Mouse (Mus musculus): ENCODE results near the gene Usp33. TPM values are rescaled to one million over a fixed set of nuclear protein-coding genes. Genes with fewer than 3 reads are reported as not detected.

Usp33 gene
- total RNA-seq, 2 experiments from 2014 or later, result 29.9 to 31.6 TPM

DNA sequence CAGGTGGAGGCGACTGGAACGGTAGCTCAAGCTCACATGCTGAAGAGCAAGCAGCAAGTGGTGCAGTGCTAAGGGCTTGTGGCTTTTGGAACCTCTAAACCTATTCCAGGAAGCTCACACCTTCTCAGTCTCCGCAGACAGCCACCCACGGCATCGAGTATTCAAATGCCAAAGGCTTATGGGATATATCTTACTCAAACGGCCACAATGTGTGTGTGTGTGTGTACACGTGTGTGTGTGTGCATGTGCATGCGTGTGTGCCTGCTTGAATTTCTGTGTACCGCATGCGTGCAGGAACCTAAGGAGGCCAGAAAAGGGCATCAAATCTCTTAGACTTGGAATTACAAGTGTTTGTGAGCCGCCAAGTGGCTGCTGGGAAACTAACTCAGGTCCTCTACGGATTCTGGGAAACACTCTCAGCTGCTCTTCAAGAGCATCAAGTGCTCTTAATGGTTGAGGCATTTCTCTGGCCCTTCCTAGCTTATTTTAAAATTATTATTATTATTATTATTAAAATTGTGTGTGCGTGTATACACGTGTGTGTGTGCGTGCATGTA is 3.2 kb upstream of the Usp33 start:
- DNase-seq, result no peak

DNA sequence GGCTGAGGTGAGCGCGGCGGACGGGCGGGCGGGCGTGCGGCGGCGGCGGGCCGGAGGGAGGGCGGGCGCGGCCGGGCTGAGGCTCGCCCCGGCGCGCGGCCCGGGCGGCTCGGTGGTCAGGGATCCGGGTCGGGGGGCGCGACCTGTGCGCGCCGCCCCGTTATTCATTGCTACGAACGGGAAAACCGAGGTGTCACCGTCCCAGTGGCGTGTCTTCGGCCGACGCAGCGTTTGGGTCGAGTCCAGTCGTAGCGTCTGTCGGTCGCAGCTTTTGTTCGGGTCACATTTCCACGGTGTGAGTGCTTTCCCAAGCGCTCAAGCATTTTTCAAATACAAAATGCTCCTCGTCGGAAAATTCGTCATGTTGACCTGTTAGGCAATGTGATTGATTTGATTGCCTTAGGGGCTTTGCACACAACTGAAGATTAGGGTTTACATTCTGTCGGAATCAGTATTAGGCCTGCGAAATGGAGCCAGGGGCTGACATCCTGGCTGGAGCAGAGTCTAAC is 409 bp downstream of the Usp33 start:
- peak; percentile 54 for DNase-seq

DNA sequence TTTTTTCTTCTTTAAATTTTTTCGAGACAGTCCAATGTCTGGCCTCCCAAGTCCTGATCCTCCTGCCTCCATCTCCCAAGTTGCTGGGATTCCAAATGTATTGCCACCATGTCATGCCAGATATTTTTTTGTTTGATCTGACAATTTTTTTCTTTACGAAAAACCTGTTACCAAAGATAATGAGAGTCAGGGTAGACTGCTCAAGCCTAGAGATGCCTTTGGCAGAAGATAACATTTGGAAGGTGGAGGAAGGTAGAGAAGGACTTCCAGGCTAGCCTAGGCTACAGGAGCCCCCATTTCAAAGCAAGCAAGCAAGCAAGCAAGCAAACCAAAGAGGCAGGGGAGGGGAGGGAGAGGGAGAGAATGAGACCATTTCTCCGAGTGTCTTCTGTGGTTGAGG is 949 bp downstream of the Usp33 start:
- no peak for DNase-seq

DNA sequence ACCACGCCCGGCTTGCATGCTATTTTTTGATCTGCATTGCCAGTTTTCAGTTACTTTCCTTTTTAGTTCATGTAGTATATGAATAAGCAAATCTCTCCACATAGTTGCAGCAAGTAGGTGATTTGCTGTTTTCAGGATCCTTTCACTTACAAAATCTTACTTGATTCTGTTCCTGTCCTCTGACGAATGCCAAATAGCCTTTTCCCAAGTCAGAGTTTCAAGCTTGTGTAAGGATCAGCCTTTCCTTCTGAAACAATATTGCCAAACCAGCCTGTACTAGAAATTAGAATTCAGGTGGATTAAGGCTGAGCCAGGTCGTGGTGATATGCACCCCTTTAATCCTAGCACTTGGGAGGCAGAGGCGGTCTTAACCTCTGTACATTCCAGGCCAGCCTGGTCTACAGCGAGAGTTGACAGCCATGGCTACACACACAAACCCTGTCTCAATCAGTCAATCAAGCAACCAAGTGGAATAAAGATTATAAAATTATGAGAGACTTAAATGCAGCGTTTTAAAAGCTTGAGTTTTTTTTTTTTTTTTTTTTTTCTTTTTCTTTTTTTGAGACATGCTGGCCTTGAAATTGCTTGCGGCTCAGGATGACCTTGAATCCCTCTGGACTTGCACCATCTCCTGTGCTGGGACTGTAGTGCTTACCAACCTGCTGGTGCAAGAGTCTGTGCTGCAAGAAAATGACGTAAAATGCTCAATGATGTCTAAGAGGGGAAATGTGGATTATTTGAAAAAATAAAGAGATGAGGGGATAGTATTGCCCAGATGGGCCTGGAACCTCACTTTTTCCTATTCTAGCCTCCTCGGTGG is 1.9 kb downstream of the Usp33 start:
- no peak for DNase-seq

DNA sequence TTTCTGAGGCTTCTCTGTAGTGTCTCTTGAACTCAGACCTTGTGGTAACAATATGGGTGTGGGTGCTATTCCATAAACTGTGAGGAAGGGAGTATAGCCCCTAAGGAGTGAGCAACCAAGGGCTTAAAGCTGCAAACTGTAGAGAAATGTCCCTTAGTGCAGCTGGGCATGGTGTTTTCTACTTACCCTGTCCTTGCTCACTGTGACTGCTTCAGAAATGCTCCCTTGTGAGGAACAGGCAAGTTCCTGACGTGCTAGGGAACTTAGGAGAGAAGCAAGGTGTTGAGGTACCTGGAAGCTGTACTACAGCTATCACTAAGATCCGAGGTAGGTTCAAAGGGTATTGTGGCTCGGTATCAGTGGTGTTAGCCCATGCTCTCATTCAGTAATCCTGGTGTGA is 4.2 kb downstream of the Usp33 start:
- no peak for DNase-seq

DNA sequence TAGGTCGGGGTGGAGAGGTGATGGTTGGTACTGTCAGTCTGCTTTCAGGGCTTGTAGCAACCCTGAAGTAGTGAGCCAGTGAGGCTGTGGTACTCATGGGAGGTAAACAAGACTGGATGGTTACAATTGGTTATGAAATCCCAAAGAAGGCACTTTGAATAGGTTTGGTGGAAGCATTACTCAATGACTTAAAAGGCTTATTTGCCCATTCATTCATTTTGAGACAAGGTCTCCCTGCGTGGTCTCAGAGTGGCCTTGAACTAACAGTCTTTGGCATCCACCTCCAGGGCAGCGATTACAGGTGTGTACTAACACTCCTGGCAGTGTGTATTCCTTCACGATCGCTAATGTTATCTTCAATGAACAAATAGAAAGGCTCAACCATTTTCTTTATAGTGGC is 4.7 kb downstream of the Usp33 start:
- no peak for DNase-seq

DNA sequence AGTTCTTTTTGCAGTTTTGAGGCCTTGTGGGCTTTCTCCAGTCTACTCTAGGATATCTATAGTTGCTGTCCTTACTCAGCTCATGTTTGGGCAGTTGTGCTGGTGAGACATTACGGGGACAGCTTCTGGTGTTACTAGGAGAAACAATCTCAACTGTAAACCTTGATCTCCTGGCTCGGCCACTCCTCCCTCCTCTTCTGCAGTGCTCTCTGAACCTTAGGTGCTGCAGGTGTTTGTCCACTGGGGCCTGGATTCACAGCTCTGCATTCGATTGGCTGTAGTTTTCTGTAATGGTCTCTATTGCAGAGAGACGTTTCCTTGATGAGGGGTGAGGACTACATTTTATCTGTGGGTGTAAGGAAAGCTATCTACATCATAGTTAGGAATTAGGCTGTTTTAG is 6.0 kb downstream of the Usp33 start:
- no peak for DNase-seq

DNA sequence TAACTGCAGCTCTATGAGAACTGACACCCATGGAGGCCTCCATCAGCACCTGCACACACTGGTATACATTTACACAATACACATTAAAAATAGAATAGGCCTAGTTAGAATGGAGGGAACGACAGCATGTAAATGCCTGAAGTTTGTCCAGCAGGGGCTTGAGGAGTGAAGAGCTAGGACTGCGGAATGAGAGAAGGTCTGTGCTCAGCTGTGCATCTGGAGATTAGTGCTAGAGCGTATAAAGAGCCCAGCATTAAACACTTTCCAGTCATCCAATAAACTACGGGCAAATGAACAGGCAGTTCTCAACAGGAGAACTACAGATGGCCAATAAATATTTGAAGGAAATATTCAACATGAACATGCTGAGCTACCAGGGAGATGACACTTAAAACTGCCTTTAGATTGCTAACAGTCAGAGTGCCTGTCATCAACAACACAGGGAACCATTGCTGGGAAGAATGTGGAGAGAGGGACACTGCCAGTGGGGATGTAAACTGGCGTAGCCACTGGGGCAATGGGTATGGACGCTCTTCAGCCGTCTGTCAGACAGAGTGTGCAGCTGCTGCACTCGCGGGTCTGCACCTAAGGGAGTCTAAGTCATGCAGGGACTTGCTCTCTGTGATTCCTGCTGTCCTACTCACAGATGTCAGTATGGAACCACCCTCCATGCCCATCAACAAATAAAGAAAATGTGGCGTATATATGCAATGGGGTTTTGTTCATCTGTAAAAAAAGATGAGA is 7.3 kb downstream of the Usp33 start:
- DNase-seq, result no peak

DNA sequence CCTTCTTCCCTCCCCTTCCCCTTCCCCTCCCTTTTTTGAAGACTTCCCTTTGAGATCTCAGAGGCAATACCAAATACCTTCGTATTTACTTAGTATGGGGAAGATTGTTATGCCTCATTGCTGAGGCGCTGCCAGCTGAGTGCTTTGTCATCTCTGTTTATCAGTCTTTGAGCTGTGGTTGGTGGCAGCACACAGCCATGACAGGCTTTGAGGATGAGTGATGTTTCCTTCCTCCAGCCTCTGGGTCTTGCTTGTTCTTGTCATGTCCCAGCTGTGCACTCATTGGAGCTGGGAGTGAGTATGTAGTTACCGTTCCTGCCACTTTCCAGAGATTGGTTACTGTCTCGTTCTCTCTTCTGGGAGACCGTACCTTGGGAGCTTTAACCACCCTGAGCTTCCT is 9.1 kb downstream of the Usp33 start:
- DNase-seq, result no peak

DNA sequence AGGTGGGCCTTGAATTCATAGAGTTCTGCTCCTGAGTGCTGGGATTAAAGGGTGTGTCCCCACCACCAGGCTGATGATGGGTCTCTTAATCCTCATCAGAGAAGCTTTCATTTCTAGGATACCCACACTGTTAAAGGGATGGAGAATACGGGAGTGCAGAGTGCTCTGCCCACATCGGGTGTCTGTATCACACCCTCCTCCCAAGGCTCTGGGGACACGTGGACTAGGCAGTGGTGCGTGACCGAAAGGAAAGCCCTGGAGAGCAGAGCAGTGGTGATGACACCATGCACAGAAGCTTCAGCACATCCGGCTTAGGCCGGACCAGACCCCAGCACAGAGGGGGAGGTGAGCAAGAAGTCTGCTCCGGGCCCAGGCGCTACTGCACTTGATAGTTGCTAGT is 10.5 kb downstream of the Usp33 start:
- no peak for DNase-seq

DNA sequence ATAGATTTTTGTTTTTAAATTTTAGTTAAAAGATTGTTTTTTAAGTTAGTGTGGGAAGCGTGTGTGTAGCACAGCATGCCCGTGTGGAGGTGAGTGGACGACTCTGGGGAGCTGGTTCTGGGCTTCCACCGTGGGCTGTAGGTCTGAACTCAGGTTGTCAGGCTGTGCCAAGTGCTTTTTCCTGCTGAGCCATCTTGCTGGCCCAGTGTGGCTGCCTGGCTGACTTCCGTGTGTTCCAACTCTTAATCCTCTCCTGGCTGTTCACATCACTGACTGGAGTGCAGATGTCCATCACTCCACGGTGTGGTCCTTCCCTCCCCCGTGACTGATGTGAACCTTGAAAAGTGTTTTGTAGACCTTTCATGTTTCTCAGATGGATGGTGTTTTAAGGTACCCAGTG is 12.9 kb downstream of the Usp33 start:
- no peak for DNase-seq

DNA sequence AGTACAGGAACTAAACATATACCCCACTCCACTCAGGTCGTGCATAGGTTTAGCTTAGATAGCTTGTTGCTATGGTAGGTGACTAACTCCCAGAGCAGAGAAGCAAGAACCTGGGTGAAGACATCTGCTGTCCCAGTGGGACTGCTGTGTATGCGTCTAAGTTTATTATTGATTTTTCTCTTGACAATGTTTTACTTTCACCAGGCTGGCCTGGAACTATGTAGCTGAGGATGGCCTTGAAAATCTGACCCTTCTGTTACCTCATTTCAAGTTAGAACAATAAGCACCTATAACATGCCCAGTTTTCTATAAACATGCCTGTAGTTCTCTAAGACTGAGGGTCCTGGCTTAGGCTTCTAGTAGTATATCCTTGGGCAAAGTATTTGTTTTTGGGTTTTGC is 17.9 kb downstream of the Usp33 start:
- no peak for DNase-seq

DNA sequence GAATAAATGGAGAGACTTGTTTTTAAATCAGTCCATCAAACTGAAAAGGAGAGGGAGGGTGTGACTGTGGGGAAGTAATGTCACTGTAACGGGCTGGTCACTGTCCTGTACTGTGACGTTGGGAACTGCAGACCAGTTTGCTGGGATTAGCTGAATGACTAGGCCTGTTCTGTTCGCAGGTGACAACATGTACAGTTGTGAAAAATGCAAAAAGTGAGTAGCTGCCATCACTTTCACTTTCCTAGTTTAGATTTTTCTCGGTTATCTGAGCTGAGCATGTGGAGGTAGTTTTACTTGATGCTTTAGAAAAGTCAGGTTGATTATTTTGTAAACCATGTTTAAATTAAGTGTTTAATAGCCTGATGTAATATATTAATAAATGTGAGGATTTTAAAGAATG is 29.8 kb downstream of the Usp33 start:
- DNase-seq, result no peak

DNA sequence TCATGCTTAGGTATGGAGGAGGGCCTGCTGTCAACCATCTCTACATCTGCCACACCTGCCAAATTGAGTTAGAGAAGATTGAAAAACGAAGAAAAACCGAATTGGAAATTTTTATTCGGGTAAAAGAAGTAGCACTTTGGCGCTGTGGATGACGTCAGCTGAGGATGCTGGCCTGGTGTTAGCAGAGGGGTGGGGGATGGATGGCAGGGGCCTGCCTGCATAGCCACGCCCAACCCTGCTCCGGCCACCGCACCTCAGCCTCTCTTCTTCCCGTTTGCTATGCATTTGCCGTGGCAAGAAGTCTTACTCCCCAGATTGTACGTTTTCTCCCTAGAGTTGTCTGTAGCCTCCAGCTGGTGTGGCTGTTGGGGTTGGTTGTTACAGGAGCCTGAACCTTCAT is 37.8 kb downstream of the Usp33 start:
- no peak for DNase-seq

DNA sequence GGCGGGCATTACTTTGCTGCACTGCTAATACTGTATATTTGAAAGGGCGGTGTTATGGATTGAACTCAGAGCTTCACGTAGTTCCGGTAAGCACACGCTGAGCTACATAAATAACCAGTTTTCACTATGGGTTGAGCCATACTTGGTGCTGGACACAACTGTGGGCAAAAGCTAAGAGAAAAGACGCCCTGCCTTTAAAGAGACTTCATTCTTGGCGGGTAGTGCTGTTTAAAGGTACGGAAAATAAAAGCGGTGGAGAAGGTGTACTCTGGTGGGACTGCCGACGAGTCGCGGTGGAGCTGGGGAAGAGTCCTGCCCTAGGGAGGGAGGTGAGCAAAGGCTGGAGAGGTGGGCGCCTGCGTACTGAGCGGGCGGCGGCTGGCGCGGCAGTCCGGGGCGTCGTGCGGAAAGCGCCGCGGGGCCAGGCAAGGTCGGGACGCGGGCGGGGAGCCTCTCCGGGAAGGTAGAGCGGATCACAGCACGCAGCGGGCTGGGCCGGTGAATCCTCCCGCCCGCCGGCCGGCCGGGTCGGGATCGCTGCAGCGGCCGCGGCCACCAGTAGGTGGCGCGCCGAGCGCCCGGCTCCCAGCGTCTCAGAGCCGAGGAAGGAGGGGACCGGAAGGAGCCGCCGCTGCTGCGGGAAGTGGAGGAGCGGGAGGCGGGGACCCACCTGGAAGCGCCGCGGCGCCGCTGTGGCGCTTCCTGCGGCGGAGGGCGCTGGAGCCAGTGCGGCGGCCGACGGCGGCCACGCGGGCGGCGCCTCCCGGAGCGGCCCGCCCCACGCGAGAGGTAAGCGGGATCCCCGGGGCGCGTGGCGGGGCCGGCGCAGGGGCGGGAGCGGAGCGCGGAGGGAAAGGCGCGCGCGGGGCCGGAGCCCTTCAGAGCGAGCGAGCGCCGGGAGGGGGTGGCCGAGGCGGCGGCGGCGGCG is 49.3 kb downstream of the Usp33 start, which contains the start of gene Zzz3:
Zzz3 (plus strand) TSS at position 124 of the 928 bp plus-strand sequence.
- DNase-seq, result peak; percentile 95

DNA sequence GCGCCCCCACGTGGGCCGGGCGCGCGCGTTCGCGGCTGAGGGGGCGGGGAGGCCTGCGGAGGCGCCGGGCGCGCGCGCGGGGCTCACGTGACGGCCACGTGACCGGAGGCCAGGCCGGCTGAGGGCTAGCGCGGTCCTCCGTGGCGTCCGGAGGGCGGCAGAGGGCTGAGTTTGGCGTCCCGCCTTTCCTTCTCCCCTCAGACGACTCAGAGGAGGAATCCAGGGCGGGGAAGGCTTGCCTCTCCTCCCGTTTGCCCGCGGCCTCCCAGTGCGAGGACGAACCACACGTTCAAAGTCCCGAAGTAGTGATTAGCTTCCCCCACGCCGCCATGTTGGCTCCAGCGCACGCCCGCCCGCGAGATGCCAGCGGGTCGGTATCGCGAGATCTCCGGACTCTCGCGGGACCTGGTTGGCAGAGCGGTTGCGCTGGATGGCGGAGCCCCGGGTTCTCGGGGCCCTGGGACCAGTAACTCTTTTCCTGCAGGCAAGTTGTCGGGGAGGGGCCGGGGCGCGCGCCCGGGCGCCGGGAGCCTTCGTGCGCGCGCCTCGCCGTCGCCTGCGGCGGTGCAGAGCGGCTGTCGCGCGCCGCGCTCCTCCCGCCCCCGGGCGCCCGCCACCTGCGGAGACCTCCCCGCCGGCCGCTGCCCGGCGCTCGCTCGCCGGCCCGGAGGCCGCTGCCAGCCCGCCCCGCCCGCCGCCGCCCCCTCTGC is 50.2 kb downstream of the Usp33 start:
- peak; percentile 99 for DNase-seq

DNA sequence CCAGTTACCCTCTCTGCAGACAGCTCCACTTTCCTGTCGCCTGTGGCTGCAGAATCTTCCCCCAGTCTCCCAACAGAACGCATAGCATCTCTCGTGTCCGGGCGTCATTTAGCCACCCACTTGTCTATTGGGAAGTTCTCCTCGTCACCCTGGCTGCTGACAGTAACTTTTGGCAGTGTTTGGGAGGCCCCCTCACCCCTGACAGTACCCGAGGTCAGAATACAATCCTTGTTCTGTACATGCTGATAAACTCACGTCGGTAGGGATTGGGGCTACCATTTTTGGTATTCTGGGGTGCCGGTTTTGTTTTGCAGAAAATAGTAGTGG is 50.7 kb downstream of the Usp33 start:
- no peak for DNase-seq

DNA sequence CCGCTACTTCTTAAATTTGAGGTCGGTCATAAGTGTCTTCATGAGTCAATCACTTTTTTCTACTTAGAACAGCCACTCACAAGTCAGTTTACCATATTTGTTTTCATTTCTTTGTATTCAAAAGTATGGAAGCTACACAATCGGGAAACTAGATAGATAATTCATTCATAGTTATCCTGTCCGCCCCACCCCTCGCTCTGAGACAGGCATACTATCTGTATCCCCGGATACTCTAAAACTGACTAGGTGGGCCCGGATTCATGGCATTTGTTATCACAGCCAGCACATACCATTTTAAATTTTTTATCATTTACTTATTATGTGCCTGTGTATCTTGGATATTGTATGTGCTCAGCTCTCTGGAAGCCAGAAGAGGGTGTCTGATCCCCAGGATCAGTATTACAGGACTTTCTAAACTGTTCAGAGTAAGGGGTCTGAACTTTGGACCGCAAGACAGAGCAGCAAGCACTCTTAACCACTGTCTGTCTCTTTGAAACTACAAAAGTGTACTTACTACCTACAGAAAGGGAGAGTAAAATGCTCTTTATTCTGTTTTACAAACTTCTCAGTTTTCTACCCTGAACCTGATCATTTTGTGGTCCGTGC is 51.2 kb downstream of the Usp33 start:
- DNase-seq, result no peak

DNA sequence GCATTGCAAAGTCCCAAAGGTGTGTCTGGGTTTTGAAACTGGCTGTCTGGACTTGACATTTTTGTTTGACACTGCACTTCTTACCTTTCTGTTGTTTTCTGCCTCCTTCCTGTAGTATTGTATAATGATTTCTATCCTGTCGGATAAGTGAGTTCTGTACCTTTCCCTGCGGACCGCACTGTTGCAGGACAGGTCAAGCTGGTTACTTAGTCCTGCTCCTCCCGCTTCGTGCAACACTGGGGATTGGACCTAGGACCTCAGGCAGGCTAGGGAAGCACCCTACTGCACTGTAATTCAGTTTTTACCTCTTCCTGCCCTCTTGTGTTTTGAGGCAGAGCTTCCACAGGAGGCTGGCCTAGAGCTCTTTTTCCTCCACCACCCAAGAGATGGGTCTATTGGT is 54.2 kb downstream of the Usp33 start:
- no peak for DNase-seq

DNA sequence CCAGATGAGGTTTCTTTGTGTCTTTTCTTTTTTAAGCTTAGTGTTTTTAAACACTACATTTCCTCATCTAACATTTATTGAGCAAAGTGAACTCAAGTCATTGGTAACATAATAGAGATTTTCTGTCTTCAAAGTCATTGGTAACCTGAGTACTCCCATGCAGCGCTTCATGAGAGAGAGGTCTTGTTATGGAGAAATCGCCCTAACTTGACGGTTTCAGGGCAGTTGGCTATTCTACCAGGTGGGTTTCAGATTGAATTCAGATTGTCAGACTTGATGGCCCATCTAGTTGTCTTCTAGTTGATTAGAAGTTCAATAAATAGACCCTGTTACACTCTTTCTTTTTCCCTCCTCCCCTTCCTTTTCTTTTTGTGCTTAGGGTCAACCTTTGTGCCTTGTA is 54.6 kb downstream of the Usp33 start:
- no peak for DNase-seq

DNA sequence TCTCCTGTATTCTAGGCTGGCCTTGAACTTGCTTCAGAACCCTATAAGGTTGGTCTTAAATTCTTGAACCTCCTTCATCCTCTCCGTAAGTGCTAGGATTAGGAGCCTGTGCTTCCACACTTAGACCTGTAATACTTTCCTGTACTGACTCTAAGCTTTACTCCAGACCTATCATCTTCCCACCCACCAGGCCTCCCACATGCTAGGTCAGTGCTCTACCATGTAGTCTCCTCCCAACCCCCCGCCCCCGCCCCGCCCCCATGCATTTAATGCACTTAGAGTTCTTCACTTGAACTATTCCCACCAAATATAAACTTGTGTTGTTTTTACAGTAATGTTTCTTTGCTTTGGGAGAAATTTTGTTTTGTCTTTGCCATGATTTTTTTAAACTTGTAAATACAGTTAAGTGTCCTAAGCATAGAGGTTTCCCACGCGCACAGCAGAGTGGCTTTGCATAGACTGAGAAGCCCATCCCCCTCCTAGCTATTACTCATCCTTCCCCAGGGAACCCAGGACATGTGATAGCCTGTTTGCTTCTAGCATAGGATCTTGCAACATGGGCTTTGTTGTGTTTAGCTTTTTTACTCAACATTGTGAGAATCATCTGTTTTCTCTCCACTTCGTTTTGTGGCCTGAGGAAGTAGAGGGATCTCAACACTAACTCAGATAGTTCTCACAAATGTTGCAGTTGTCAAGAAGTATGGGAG is 55.8 kb downstream of the Usp33 start:
- DNase-seq, result peak; percentile 51

Data from heart, postnatal 4 days (tissue).